In the genomic region with DNA sequence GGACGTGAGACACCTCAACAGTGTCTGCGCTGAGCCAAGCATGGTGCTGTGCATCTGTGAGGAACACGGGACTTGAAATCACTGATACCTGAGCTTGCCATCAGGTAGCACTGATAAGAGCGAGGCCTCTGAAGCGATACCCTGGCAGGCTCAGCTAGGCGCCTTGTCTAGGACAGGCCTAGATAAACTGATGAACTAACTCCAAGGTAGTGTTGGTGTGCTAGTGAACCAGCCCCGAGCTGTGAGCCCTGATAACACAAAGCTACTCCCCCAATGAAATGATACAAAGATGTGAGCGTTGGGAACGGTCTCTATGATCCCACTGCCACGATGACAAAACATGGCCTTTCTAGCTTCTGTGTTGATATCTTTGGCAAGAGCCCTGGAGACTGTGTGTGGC, we compare ENCODE assay signal across 30 mouse cellular contexts. TPM values are rescaled to one million over a fixed set of nuclear protein-coding genes. Genes with fewer than 3 reads are reported as not detected.
DNase-seq lines count a peak whose midpoint lies in the region; ATAC-seq and TF ChIP-seq lines count a peak whose summit lies in the region.
"Had no signal": no experiment of that assay in that cellular context is flagged by ENCODE, and none has a peak within 500 bp of the region (broad histone marks: within the 10 kb centered on the region; RNA-seq: fewer than 3 reads in every experiment).

No protein-coding gene starts in this region.

- H3K27me3 ChIP-seq in embryonic facial prominence, embryonic 13.5 days, result no peaks in the 10 kb centered on the region
- no peaks in the 10 kb centered on the region for H3K27me3 ChIP-seq in embryonic facial prominence, embryonic 10.5 days (replicated peaks; ENCODE audit: low read depth, poor library complexity, severe bottlenecking)
- no peaks in the 10 kb centered on the region for H3K27me3 ChIP-seq in G1E (ENCODE audit: insufficient read depth, low read length)
- H3K27me3 ChIP-seq in liver, embryonic 16.5 days (ENCODE audit: control insufficient read depth, insufficient read depth, low read depth, low read length), result no peaks in the 10 kb centered on the region
- H3K27me3 ChIP-seq: embryonic facial prominence, embryonic 15.5 days; forebrain, embryonic 12.5 days; limb, embryonic 13.5 days; lung, embryonic 15.5 days; midbrain, embryonic 15.5 days had no signal

- TF ChIP-seq CTCF in G1E (IDR thresholded peaks at IDR 0.05; ENCODE audit: low read depth, low read length), result no peak

- no peak overlapping the region for H3K27ac ChIP-seq in embryonic facial prominence, embryonic 13.5 days
- H3K27ac ChIP-seq in embryonic facial prominence, embryonic 10.5 days (replicated peaks), result no peak overlapping the region
- peak overlapping the region; percentile 82 for H3K27ac ChIP-seq in liver, embryonic 16.5 days (ENCODE audit: low read length)
- H3K27ac ChIP-seq: embryonic facial prominence, embryonic 15.5 days; forebrain, embryonic 12.5 days; heart, embryonic 13.5 days; limb, embryonic 13.5 days; lung, embryonic 15.5 days; macrophage; midbrain, embryonic 15.5 days had no signal

- H3K36me3 ChIP-seq in embryonic facial prominence, embryonic 13.5 days, result no peaks in the 10 kb centered on the region
- H3K36me3 ChIP-seq in embryonic facial prominence, embryonic 10.5 days (replicated peaks), result no peaks in the 10 kb centered on the region
- no peaks in the 10 kb centered on the region for H3K36me3 ChIP-seq in G1E (replicated peaks)
- H3K36me3 ChIP-seq in liver, embryonic 16.5 days (ENCODE audit: control insufficient read depth, insufficient read depth), result no peaks in the 10 kb centered on the region
- H3K36me3 ChIP-seq: embryonic facial prominence, embryonic 15.5 days; forebrain, embryonic 12.5 days; heart, embryonic 13.5 days; limb, embryonic 13.5 days; lung, embryonic 15.5 days; midbrain, embryonic 15.5 days had no signal

- DNase-seq in embryonic facial prominence, embryonic 10.5 days (ENCODE audit: low spot score), result no peak
- peak; percentile 54 for DNase-seq in G1E (ENCODE audit: low spot score)
- DNase-seq in cerebellum, adult 18-20 months, result no peak
- no peak for DNase-seq in heart, postnatal 25 days (ENCODE audit: low spot score)
- DNase-seq: adrenal gland, postnatal 14 days; cerebellum, adult 9-10 months; gastrocnemius, postnatal 14 days; heart, adult 18-20 months; heart, postnatal 36 days; kidney, adult 11 months had no signal

- intact Hi-C loops in heart, postnatal 25 days (cut with DNase I), result loop anchor here (1.0 kb wide), 1 partner anchor 159 kb away; no protein-coding TSS in a partner anchor

- no peak overlapping the region for H3K4me2 ChIP-seq in embryonic facial prominence, embryonic 13.5 days
- peak overlapping the region; percentile 72 for H3K4me2 ChIP-seq in liver, embryonic 16.5 days (ENCODE audit: low read depth, low read length)
- H3K4me2 ChIP-seq: embryonic facial prominence, embryonic 15.5 days; forebrain, embryonic 12.5 days; heart, embryonic 13.5 days; limb, embryonic 13.5 days; lung, embryonic 15.5 days; midbrain, embryonic 15.5 days had no signal

- no peak for ATAC-seq in embryonic facial prominence, embryonic 13.5 days (ENCODE audit: insufficient number of reproducible peaks, insufficient read depth, low FRiP score, low TSS enrichment, low read depth)
- peak; percentile 69 for ATAC-seq in G1E (ENCODE audit: extremely low read depth, insufficient number of reproducible peaks, low FRiP score, poor library complexity, severe bottlenecking)
- peak; percentile 22; the same call in 1 of the 2 replicates for ATAC-seq in erythroid progenitor cell, adult 5-6 weeks (replicated peaks; ENCODE audit: low FRiP score, poor library complexity, severe bottlenecking)
- peak; percentile 84 for ATAC-seq in liver, embryonic 16.5 days (ENCODE audit: low read depth)
- no peak for ATAC-seq in megakaryocyte, adult 5-6 weeks (ENCODE audit: poor library complexity, severe bottlenecking)
- ATAC-seq: hindbrain, embryonic 16.5 days; midbrain, embryonic 15.5 days had no signal

- H3K4me1 ChIP-seq in embryonic facial prominence, embryonic 13.5 days, result peaks cover 16% of the 10 kb centered on the region
- H3K4me1 ChIP-seq in embryonic facial prominence, embryonic 10.5 days, result peaks cover 25% of the 10 kb centered on the region
- peaks cover 74% of the 10 kb centered on the region for H3K4me1 ChIP-seq in G1E (ENCODE audit: insufficient read depth, low read depth, low read length)
- peaks cover 53% of the 10 kb centered on the region for H3K4me1 ChIP-seq in liver, embryonic 16.5 days (ENCODE audit: control insufficient read depth, low read depth, low read length)

- 88% methylated on average over 10 of the region's 10 CpGs for WGBS in embryonic facial prominence, embryonic 13.5 days
- 87% methylated on average over 10 of the region's 10 CpGs for WGBS in embryonic facial prominence, embryonic 10.5 days
- WGBS in liver, embryonic 16.5 days (ENCODE audit: insufficient replicate concordance), result 20% methylated on average over 10 of the region's 10 CpGs

- H3K9ac ChIP-seq in embryonic facial prominence, embryonic 13.5 days, result peak overlapping the region; percentile 32; the same call in 1 of the 2 replicates
- H3K9ac ChIP-seq in liver, embryonic 16.5 days (ENCODE audit: low read depth, low read length), result peak overlapping the region; percentile 14; the same call in 1 of the 2 replicates
- H3K9ac ChIP-seq: embryonic facial prominence, embryonic 15.5 days; forebrain, embryonic 12.5 days; lung, embryonic 15.5 days; midbrain, embryonic 15.5 days had no signal

- H3K9me3 ChIP-seq in embryonic facial prominence, embryonic 13.5 days, result no peaks in the 10 kb centered on the region
- no peaks in the 10 kb centered on the region for H3K9me3 ChIP-seq in embryonic facial prominence, embryonic 10.5 days
- H3K9me3 ChIP-seq in G1E (replicated peaks), result no peaks in the 10 kb centered on the region
- H3K9me3 ChIP-seq in liver, embryonic 16.5 days (replicated peaks; ENCODE audit: control insufficient read depth, low read length), result no peaks in the 10 kb centered on the region
- H3K9me3 ChIP-seq: embryonic facial prominence, embryonic 15.5 days; forebrain, embryonic 12.5 days; heart, embryonic 13.5 days; limb, embryonic 13.5 days; lung, embryonic 15.5 days; midbrain, embryonic 15.5 days had no signal

- H3K4me3 ChIP-seq in embryonic facial prominence, embryonic 13.5 days, result no peak overlapping the region
- H3K4me3 ChIP-seq in embryonic facial prominence, embryonic 10.5 days, result no peak overlapping the region
- H3K4me3 ChIP-seq in G1E (ENCODE audit: low read depth, low read length), result peak overlapping the region; percentile 20; the same call in 1 of the 2 replicates
- no peak overlapping the region for H3K4me3 ChIP-seq in liver, embryonic 16.5 days (ENCODE audit: low read depth, low read length)
- H3K4me3 ChIP-seq: embryonic facial prominence, embryonic 15.5 days; forebrain, embryonic 12.5 days; heart, embryonic 13.5 days; limb, embryonic 13.5 days; lung, embryonic 15.5 days; midbrain, embryonic 15.5 days; myocyte had no signal

RNA-seq across cellular contexts. Expression of a gene that starts 3.7 kb away (rescaled TPM):
- polyA plus RNA-seq in embryonic facial prominence, embryonic 13.5 days (2015; fragmentation: Nextera tagmentation; extraction: Ambion mirVana), result 74.5 and 79.5 TPM in 2 replicates
- 119 and 120 TPM in 2 replicates for polyA plus RNA-seq in embryonic facial prominence, embryonic 10.5 days (2016; fragmentation: Nextera tagmentation; extraction: Ambion mirVana)
- total RNA-seq in G1E (2014; fragmentation: Nextera tagmentation) (139 and 147 TPM in 2 replicates), G1E (2017) (86.0 and 93.4 TPM in 2 replicates)
- polyA plus RNA-seq in G1E (2012), result 51.6 and 55.0 TPM in 2 replicates
- total RNA-seq in erythroid progenitor cell, adult 5-6 weeks (2015; ENCODE audit: low replicate concordance), result 64.9 and 72.5 TPM in 2 replicates
- total RNA-seq in erythroid progenitor cell, adult 5-6 weeks (2017; ENCODE audit: low replicate concordance), result 55.1 and 71.9 TPM in 2 replicates
- polyA plus RNA-seq in liver, embryonic 16.5 days (2015; fragmentation: Nextera tagmentation; extraction: Ambion mirVana), result 47.2 and 48.6 TPM in 2 replicates
- total RNA-seq in heart, postnatal 25 days (2021), result 10 to 100 TPM in 1 of 2 experiments, 1 to 10 TPM in 1; 8.9 to 11.2 TPM
- total RNA-seq in megakaryocyte, adult 5-6 weeks (2015), result 36.9 and 37.7 TPM in 2 replicates
- 29.0 and 33.7 TPM in 2 replicates for total RNA-seq in megakaryocyte, adult 5-6 weeks (2017)

RNA-seq across cellular contexts. Expression of a gene that starts 18.3 kb away (rescaled TPM):
- polyA plus RNA-seq in embryonic facial prominence, embryonic 13.5 days (2015; fragmentation: Nextera tagmentation; extraction: Ambion mirVana), result not detected in 2 replicates
- polyA plus RNA-seq in embryonic facial prominence, embryonic 10.5 days (2016; fragmentation: Nextera tagmentation; extraction: Ambion mirVana), result not detected in 2 replicates
- total RNA-seq in G1E (2014; fragmentation: Nextera tagmentation), result not detected in 2 replicates
- total RNA-seq in G1E (2017), result not detected in 2 replicates
- polyA plus RNA-seq in G1E (2012), result not detected in 2 replicates
- not detected in 2 replicates for total RNA-seq in erythroid progenitor cell, adult 5-6 weeks (2015; ENCODE audit: low replicate concordance)
- total RNA-seq in erythroid progenitor cell, adult 5-6 weeks (2017; ENCODE audit: low replicate concordance), result not detected in 2 replicates
- polyA plus RNA-seq in liver, embryonic 16.5 days (2015; fragmentation: Nextera tagmentation; extraction: Ambion mirVana), result 0.06 TPM in 2 replicates
- total RNA-seq in heart, postnatal 25 days (2021), result not detected
- 0.16 and 0.20 TPM in 2 replicates for total RNA-seq in megakaryocyte, adult 5-6 weeks (2015)
- total RNA-seq in megakaryocyte, adult 5-6 weeks (2017), result 1.1 and 1.2 TPM in 2 replicates
- total RNA-seq: adrenal gland, postnatal 14 days; gastrocnemius, postnatal 14 days; heart, adult 18-20 months; heart, postnatal 36 days; layer of hippocampus, postnatal 14 days; left cerebral cortex, postnatal 14 days had no signal
- polyA plus RNA-seq: brain, embryonic 14.5 days; cortical plate, adult 2 months; embryonic facial prominence, embryonic 15.5 days; forebrain, embryonic 12.5 days; heart, embryonic 13.5 days; hindbrain, embryonic 16.5 days; kidney, embryonic 16.5 days; limb, embryonic 13.5 days; lung, embryonic 15.5 days; macrophage; midbrain, embryonic 15.5 days; myocyte; neural tube, embryonic 14.5 days; thymus, postnatal 0 days had no signal

RNA-seq across cellular contexts. Expression of a gene that starts 43.0 kb away (rescaled TPM):
- polyA plus RNA-seq in embryonic facial prominence, embryonic 13.5 days (2015; fragmentation: Nextera tagmentation; extraction: Ambion mirVana), result 4.7 TPM in 2 replicates
- polyA plus RNA-seq in embryonic facial prominence, embryonic 10.5 days (2016; fragmentation: Nextera tagmentation; extraction: Ambion mirVana), result 1.5 and 2.2 TPM in 2 replicates
- total RNA-seq in G1E (2014; fragmentation: Nextera tagmentation), result 1.8 and 2.1 TPM in 2 replicates
- total RNA-seq in G1E (2017), result 2.2 and 3.6 TPM in 2 replicates
- polyA plus RNA-seq in G1E (2012), result 0.66 and 0.76 TPM in 2 replicates
- total RNA-seq in erythroid progenitor cell, adult 5-6 weeks (2015; ENCODE audit: low replicate concordance), result 0.72 TPM in 1 of 2 replicates, not detected in the other
- total RNA-seq in erythroid progenitor cell, adult 5-6 weeks (2017; ENCODE audit: low replicate concordance), result not detected in 2 replicates
- polyA plus RNA-seq in liver, embryonic 16.5 days (2015; fragmentation: Nextera tagmentation; extraction: Ambion mirVana), result 2.9 and 3.6 TPM in 2 replicates
- total RNA-seq in heart, postnatal 25 days (2021), result 1 to 10 TPM; 9.1 to 9.8 TPM
- total RNA-seq in megakaryocyte, adult 5-6 weeks (2015), result 3.0 and 3.4 TPM in 2 replicates
- 1.7 and 1.9 TPM in 2 replicates for total RNA-seq in megakaryocyte, adult 5-6 weeks (2017)

RNA-seq across cellular contexts. Expression of a gene that starts 48.0 kb away (rescaled TPM):
- polyA plus RNA-seq in embryonic facial prominence, embryonic 13.5 days (2015; fragmentation: Nextera tagmentation; extraction: Ambion mirVana), result 8.1 and 10.3 TPM in 2 replicates
- polyA plus RNA-seq in embryonic facial prominence, embryonic 10.5 days (2016; fragmentation: Nextera tagmentation; extraction: Ambion mirVana), result 2.9 and 3.2 TPM in 2 replicates
- 38.5 and 40.9 TPM in 2 replicates for total RNA-seq in G1E (2014; fragmentation: Nextera tagmentation)
- 55.5 and 56.5 TPM in 2 replicates for total RNA-seq in G1E (2017)
- polyA plus RNA-seq in G1E (2012), result 140 and 168 TPM in 2 replicates
- total RNA-seq in erythroid progenitor cell, adult 5-6 weeks (2015; ENCODE audit: low replicate concordance), result 38.1 and 49.7 TPM in 2 replicates
- total RNA-seq in erythroid progenitor cell, adult 5-6 weeks (2017; ENCODE audit: low replicate concordance), result 63.8 and 64.3 TPM in 2 replicates
- polyA plus RNA-seq in liver, embryonic 16.5 days (2015; fragmentation: Nextera tagmentation; extraction: Ambion mirVana), result 22.2 and 23.4 TPM in 2 replicates
- 10 to 100 TPM; 27.5 to 32.8 TPM for total RNA-seq in heart, postnatal 25 days (2021)
- total RNA-seq in megakaryocyte, adult 5-6 weeks (2015), result 31.1 and 32.2 TPM in 2 replicates
- total RNA-seq in megakaryocyte, adult 5-6 weeks (2017), result 53.7 and 54.8 TPM in 2 replicates

RNA-seq across cellular contexts. Expression of a gene that starts 54.9 kb away (rescaled TPM):
- polyA plus RNA-seq in embryonic facial prominence, embryonic 13.5 days (2015; fragmentation: Nextera tagmentation; extraction: Ambion mirVana), result 164 and 179 TPM in 2 replicates
- polyA plus RNA-seq in embryonic facial prominence, embryonic 10.5 days (2016; fragmentation: Nextera tagmentation; extraction: Ambion mirVana), result 231 and 251 TPM in 2 replicates
- total RNA-seq in G1E (2014; fragmentation: Nextera tagmentation) (126 and 142 TPM in 2 replicates), G1E (2017) (152 and 196 TPM in 2 replicates)
- 42.1 and 68.8 TPM in 2 replicates for polyA plus RNA-seq in G1E (2012)
- total RNA-seq in erythroid progenitor cell, adult 5-6 weeks (2015; ENCODE audit: low replicate concordance), result 25.9 and 71.7 TPM in 2 replicates
- 43.9 and 168 TPM in 2 replicates for total RNA-seq in erythroid progenitor cell, adult 5-6 weeks (2017; ENCODE audit: low replicate concordance)
- 48.4 and 52.8 TPM in 2 replicates for polyA plus RNA-seq in liver, embryonic 16.5 days (2015; fragmentation: Nextera tagmentation; extraction: Ambion mirVana)
- 10 to 100 TPM; 87.4 to 96.1 TPM for total RNA-seq in heart, postnatal 25 days (2021)
- 52.2 and 52.4 TPM in 2 replicates for total RNA-seq in megakaryocyte, adult 5-6 weeks (2015)
- 88.7 and 107 TPM in 2 replicates for total RNA-seq in megakaryocyte, adult 5-6 weeks (2017)

Comparison
In these comparisons a context has a peak if more than half of its experiments do, and no peak if none do; other contexts are left out.
1. ATAC-seq: peak in G1E (single experiment), erythroid progenitor cell, adult 5-6 weeks (single experiment) and liver, embryonic 16.5 days (single experiment); none in embryonic facial prominence, embryonic 13.5 days (single experiment) and megakaryocyte, adult 5-6 weeks (single experiment).